Mouse (Mus musculus): ENCODE measurements around the gene Fancf.

DNA sequence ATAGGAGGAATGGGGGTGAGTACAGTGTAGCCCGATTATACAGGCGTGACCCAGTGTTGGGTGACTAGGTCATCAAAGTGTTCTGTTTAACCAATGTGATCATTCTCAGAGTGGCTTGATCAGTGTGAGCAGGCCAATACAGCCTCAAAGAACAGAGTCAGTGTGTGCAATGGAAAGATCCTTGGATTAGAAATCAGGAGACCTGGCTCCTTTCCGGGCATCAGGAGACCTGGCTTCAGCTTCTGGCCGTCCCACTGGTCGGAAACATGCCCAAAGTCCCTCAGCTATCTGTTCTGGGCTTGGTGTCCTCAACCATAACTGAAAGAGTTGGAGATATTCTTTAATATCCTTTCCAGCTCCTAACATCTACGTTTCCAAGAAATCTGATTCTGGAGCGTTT, 27.5 kb upstream of the Fancf start:
- TF ChIP-seq CTCF (IDR thresholded peaks at IDR 0.05; ENCODE audit: low read depth, low read length) (no peak), POLR2A (IDR thresholded peaks at IDR 0.05; ENCODE audit: insufficient read depth, low read length) (no peak)

Data from ES-Bruce4 (cell line).